ENCODE assay signal across 8 mouse cellular contexts in the genomic region with DNA sequence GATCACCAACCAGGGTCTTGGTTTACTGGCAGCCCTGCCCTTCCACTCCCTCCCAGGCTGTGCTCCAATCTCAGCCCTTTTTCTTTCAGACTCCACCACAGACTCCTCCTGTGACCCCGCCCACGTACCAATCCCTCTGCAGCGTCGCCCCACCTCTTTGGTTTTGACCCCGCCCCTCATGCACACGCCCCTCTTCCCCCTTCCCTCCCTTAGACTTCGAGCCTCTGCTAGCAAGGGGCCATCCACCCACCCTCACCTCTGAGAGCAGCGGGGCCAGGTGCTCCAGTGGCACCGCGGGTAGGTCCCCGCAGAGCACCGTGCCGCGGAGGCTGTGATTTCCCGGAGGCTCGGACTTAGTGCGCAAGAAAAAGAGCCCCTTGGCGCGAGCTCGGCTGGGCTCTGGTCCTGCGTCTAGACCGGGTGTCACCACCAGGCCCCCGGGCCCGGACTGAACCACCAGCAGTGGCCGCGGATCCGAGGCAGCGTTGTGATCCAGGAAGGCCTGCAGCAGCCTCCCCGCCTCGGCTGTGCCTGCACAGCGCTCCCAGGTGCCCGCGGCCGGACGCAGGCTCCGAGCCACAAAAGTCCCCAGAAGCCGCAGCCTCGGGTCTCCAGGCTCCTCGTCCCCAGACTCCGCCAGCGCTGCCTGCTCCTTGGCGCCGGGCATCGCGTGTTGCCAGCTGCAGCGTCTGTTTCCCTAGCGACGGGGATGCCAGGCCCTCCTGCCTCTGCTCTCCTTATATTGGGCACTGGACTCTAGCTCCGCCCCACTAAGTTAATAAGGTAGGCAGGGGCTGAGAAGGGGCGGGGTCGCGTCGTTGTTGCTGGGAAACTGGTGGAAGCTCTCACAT. TPM values are rescaled to one million over a fixed set of nuclear protein-coding genes. Genes with fewer than 3 reads are reported as not detected.
DNase-seq lines count a peak whose midpoint lies in the region; ATAC-seq and TF ChIP-seq lines count a peak whose summit lies in the region.

A gene (minus strand): TSS at position 751 of the 851 bp plus-strand sequence.

- H3K4me3 ChIP-seq in layer of hippocampus, adult 2 months, result peak within 1 kb of the TSS; percentile 89
- peak within 1 kb of the TSS; percentile 35 for H3K4me3 ChIP-seq in liver, embryonic 15.5 days (replicated peaks)
- H3K4me3 ChIP-seq in olfactory bulb, adult 2 months (ENCODE audit: insufficient read depth, low read depth, low read length), result peak within 1 kb of the TSS; percentile 51

- peaks cover 23% of the 10 kb centered on the region; the same call in 1 of the 2 replicates for H3K27me3 ChIP-seq in liver, embryonic 15.5 days

- H3K36me3 ChIP-seq in liver, embryonic 15.5 days (replicated peaks), result no peaks in the 10 kb centered on the region

- H3K9me3 ChIP-seq in liver, embryonic 15.5 days (replicated peaks), result no peaks in the 10 kb centered on the region

- H3K4me1 ChIP-seq in liver, embryonic 15.5 days (replicated peaks), result no peaks in the 10 kb centered on the region
- peaks cover 5% of the 10 kb centered on the region for H3K4me1 ChIP-seq in olfactory bulb, adult 2 months (ENCODE audit: control insufficient read depth, insufficient read depth, low read length)

- H3K9ac ChIP-seq in liver, embryonic 15.5 days, result no peak within 1 kb of the TSS

- H3K4me2 ChIP-seq in liver, embryonic 15.5 days, result peak within 1 kb of the TSS; percentile 66

- WGBS in liver, embryonic 15.5 days (ENCODE audit: insufficient replicate concordance), result 1% methylated on average over 53 of the region's 53 CpGs
- under 1% methylated on average over 53 of the region's 53 CpGs for WGBS in olfactory bulb, adult 2 months

- ATAC-seq in liver, embryonic 15.5 days (ENCODE audit: insufficient read depth), result peak; percentile 15; the same call in 1 of the 2 replicates

- peak; percentile 87 for DNase-seq in WW6 (ENCODE audit: low read depth, low spot score)
- peak; percentile 92 to 95 for DNase-seq in cerebellum, postnatal 10 days
- peak; percentile 86 to 88 for DNase-seq in frontal cortex, postnatal 10 days (ENCODE audit: low spot score in 2 of 2)
- peak; percentile 69 for DNase-seq in heart, postnatal 4 days
- peak; percentile 87 to 95 for DNase-seq in layer of hippocampus, adult 2 months (ENCODE audit: low spot score in 2 of 2)
- peak; percentile 20 for DNase-seq in urinary bladder, postnatal 25 days (ENCODE audit: low spot score)

- H3K27ac ChIP-seq in layer of hippocampus, adult 2 months, result peak within 1 kb of the TSS; percentile 85
- no peak within 1 kb of the TSS for H3K27ac ChIP-seq in liver, embryonic 15.5 days (replicated peaks)
- H3K27ac ChIP-seq in olfactory bulb, adult 2 months (ENCODE audit: insufficient read depth, low read depth, low read length), result no peak within 1 kb of the TSS

- TF ChIP-seq CTCF in layer of hippocampus, adult 2 months (conservative IDR thresholded peaks at IDR 0.05), result peak; percentile 14; the same call in 1 of the 2 replicates
- TF ChIP-seq CTCF in olfactory bulb, adult 2 months (IDR thresholded peaks at IDR 0.05; ENCODE audit: insufficient read depth, low read depth, low read length), result no peak

- no peak for TF ChIP-seq POLR2A in olfactory bulb, adult 2 months (IDR thresholded peaks at IDR 0.05; ENCODE audit: insufficient read depth, low read depth, low read length)

RNA-seq across cellular contexts. Expression of the gene that starts here (rescaled TPM):
- not detected for total RNA-seq in heart, postnatal 4 days (2021)
- 10 to 100 TPM; 18.7 to 19.9 TPM for total RNA-seq in layer of hippocampus, adult 2 months (2021)
- 0.05 TPM in 1 of 2 replicates, not detected in the other for polyA plus RNA-seq in liver, embryonic 15.5 days (2015; fragmentation: Nextera tagmentation; extraction: Ambion mirVana)
- polyA plus RNA-seq in olfactory bulb, adult 2 months (2012; ENCODE audit: insufficient read depth, insufficient read length, low replicate concordance, missing spikeins), result not detected in 2 replicates

Comparison
In these comparisons a context has a peak if more than half of its experiments do, and no peak if none do; other contexts are left out.
1. RNA of the gene that starts here (total RNA-seq): 18.7 to 19.9 TPM in layer of hippocampus, adult 2 months; not detected in heart, postnatal 4 days; every median in the first group is over 10 times any median in the second.
2. Peak in DNase-seq in heart, postnatal 4 days; RNA of the gene not detected or under 1 TPM.
3. Peak in ATAC-seq, H3K4me3 ChIP-seq and H3K4me2 ChIP-seq in liver, embryonic 15.5 days; RNA of the gene not detected or under 1 TPM.
4. DNase-seq: peak in every context shown above with its lines; median percentile 94 in cerebellum, postnatal 10 days; 91 in layer of hippocampus, adult 2 months; 87 in WW6; 87 in frontal cortex, postnatal 10 days; 69 in heart, postnatal 4 days; 20 in urinary bladder, postnatal 25 days.
5. H3K4me3 ChIP-seq: peak in every context shown above with its lines; median percentile 89 in layer of hippocampus, adult 2 months; 51 in olfactory bulb, adult 2 months; 35 in liver, embryonic 15.5 days.